Mouse (Mus musculus) kidney, embryonic 14.5 days (tissue): ENCODE measurements around the gene Tbc1d4. TPM values are rescaled to one million over a fixed set of nuclear protein-coding genes. Genes with fewer than 3 reads are reported as not detected.
A peak's percentile ranks its signal among the peaks of the same experiment; 100 is the strongest.

ENCODE experiments used
- ATAC-seq: fragments of 200-750 bp; cut with Nextera tagmentation; 2 replicates; pipeline ENCODE4 v1.8.0; 2017; ENCODE audit warnings: moderate number of reproducible peaks, mild to moderate bottlenecking, moderate TSS enrichment, moderate library complexity; ENCODE audit not compliant: low FRiP score, low TSS enrichment
- H3K27ac ChIP-seq: fragments of 300-500 bp; sonication (generic); 2 replicates; pipeline ENCODE4 v1.5.1; 2014; ENCODE audit warnings: low read depth, mild to moderate bottlenecking, low read length, moderate library complexity, mixed read lengths
- H3K27me3 ChIP-seq: fragments of 300-500 bp; sonication (generic); 2 replicates; pipeline ENCODE4 v1.6.1; 2014; ENCODE audit warnings: mild to moderate bottlenecking, low read length; ENCODE audit not compliant: control insufficient read depth, insufficient read depth
- H3K36me3 ChIP-seq: fragments of 300-500 bp; sonication (generic); 2 replicates; pipeline ENCODE4 v1.6.1; 2014; ENCODE audit warnings: low read length, mixed read lengths; ENCODE audit not compliant: control insufficient read depth, insufficient read depth
- H3K4me1 ChIP-seq: fragments of 300-500 bp; sonication (generic); 2 replicates; pipeline ENCODE4 v1.6.1; 2014; ENCODE audit warnings: low read length, mixed read lengths; ENCODE audit not compliant: control insufficient read depth, insufficient read depth
- H3K4me2 ChIP-seq: fragments of 300-500 bp; sonication (generic); replicated peaks from 2 replicates; pipeline ENCODE4 v1.6.1; 2014; ENCODE audit warnings: low read depth, mild to moderate bottlenecking, low read length
- H3K4me3 ChIP-seq: fragments of 300-500 bp; sonication (generic); 2 replicates; pipeline ENCODE4 v1.5.1; 2014; ENCODE audit warnings: mild to moderate bottlenecking, low read length
- H3K9ac ChIP-seq: fragments of 300-500 bp; sonication (generic); 2 replicates; pipeline ENCODE4 v1.6.1; 2014; ENCODE audit warnings: low read depth, mild to moderate bottlenecking, low read length, moderate library complexity
- H3K9me3 ChIP-seq: fragments of 300-500 bp; sonication (generic); 2 replicates; pipeline ENCODE4 v1.6.1; 2016; ENCODE audit warnings: low read length; ENCODE audit not compliant: control insufficient read depth
- WGBS: fragments of 180-500 bp; shearing (Covaris S2); extraction: QIAGEN DNeasy Blood & Tissue Kit; methylation state at CpG from one replicate; pipeline ENCODE4 v1.1.7; 2014; 5-methylcytosine and 5-hydroxymethylcytosine counted together
- polyA plus RNA-seq: library from polyadenylated mRNA; unstranded; fragments of >200 nt; fragmentation: Nextera tagmentation; extraction: Ambion mirVana; gene quantifications from 2 replicates; pipeline ENCODE4 v1.2.1, GENCODE M21; 2014

Tbc1d4 gene
- polyA plus RNA-seq, 1 experiment from 2014 or later, result 16.8 TPM

DNA sequence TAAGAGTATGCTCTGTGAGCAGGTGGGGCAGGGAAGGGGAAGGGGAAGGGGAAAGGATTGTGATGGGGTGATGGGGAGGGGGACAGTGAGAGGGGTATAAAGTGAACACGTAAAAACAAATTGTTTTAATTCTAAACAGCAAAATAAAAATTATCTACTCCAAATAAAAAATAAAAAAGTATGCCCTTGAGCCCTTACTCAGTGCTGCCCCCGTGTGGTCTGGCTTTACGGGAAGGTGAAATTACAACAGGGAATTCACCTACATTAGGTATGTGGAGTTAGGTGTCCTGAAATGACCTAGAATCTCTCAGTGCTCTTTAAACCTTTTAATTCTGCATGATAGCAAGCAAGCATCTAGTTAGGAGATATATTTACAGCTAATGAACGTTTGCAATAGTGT is 126.7 kb downstream of the Tbc1d4 start:
- Histone ChIP-seq H3K27me3 (no peaks in the 10 kb centered on the region), H3K9ac (no peak overlapping the region), H3K4me2 (no peak overlapping the region), H3K36me3 (no peaks in the 10 kb centered on the region), H3K27ac (no peak overlapping the region), H3K4me3 (no peak overlapping the region), H3K9me3 (no peaks in the 10 kb centered on the region), H3K4me1 (peaks cover 6% of the 10 kb centered on the region; the same call in 1 of the 2 replicates)
- WGBS, result 52% methylated on average over 4 of the region's 4 CpGs
- no peak for ATAC-seq

DNA sequence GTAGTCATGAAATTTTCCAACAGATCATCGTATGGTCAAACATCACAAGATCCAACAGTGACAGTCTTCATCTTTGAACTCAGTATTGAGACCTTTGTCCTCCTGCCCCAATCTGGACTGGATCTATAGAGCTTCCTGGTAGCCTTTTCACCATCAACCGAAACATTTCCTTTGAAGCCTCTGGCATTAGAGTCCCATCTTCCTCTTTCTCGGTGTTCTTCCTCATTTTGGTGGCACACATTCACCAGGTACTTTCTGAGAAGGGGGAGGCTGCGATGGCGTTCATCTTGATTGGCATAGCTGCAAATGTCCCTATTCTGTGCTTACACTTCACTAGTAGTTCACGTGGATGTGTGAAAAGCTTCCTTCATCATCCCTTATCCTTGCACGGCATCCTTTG is 127.8 kb downstream of the Tbc1d4 start:
- ATAC-seq, result no peak
- no peak overlapping the region for H3K4me2 ChIP-seq
- 87% methylated on average over 7 of the region's 7 CpGs for WGBS
- no peaks in the 10 kb centered on the region for H3K9me3 ChIP-seq
- no peak overlapping the region for H3K4me3 ChIP-seq
- H3K36me3 ChIP-seq, result no peaks in the 10 kb centered on the region
- peaks cover 11% of the 10 kb centered on the region; the same call in 1 of the 2 replicates for H3K4me1 ChIP-seq
- H3K27ac ChIP-seq, result no peak overlapping the region
- no peaks in the 10 kb centered on the region for H3K27me3 ChIP-seq
- no peak overlapping the region for H3K9ac ChIP-seq

DNA sequence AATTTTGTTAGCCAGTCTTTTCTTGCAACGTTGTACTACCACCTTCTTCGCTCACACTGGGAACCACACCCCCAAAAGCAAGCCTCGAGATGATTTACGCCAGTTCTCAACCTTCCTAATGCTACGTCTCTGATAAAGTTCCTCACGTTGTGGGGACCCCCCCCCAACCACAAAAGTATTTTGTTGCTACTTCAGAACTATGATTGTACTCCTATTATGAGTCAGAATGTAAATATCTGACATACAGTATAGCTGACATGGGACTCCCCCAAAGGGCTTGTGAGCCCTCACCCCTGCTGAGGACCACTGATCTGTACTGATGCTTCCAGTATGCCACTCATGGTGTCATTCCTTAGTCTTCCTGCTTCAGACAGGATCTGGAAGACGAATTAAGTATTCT is 128.4 kb downstream of the Tbc1d4 start:
- Histone ChIP-seq H3K27ac (no peak overlapping the region), H3K9me3 (no peaks in the 10 kb centered on the region), H3K4me1 (peaks cover 11% of the 10 kb centered on the region; the same call in 1 of the 2 replicates), H3K9ac (no peak overlapping the region), H3K4me3 (no peak overlapping the region), H3K4me2 (no peak overlapping the region), H3K27me3 (no peaks in the 10 kb centered on the region), H3K36me3 (no peaks in the 10 kb centered on the region)
- WGBS, result 82% methylated on average over 7 of the region's 7 CpGs
- no peak for ATAC-seq

DNA sequence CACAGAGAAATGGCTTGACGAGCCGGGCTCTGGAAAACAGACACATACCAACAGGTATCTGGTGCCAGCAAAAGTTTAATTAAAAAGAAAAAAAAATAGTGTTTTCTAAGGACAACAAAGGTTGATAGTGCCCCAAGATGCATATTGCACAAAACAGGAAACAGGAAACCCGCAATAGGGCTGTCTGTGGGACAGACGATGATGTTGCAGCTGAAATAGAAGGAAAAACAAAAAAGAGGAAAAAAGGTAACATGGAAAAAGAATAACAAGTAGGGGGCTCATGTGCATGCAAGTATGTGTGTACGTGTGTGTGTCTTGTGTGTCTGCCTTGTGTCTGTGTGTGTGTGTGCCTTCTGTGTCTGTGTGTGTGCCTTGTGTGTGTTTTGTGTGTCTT is 131.2 kb downstream of the Tbc1d4 start:
- WGBS, result 42% methylated on average over 5 of the region's 5 CpGs
- peaks cover 11% of the 10 kb centered on the region; the same call in 1 of the 2 replicates for H3K4me1 ChIP-seq
- no peak overlapping the region for H3K9ac ChIP-seq
- ATAC-seq, result no peak
- H3K4me2 ChIP-seq, result no peak overlapping the region
- H3K27ac ChIP-seq, result no peak overlapping the region
- no peak overlapping the region for H3K4me3 ChIP-seq
- H3K36me3 ChIP-seq, result no peaks in the 10 kb centered on the region
- no peaks in the 10 kb centered on the region for H3K27me3 ChIP-seq
- H3K9me3 ChIP-seq, result no peaks in the 10 kb centered on the region

DNA sequence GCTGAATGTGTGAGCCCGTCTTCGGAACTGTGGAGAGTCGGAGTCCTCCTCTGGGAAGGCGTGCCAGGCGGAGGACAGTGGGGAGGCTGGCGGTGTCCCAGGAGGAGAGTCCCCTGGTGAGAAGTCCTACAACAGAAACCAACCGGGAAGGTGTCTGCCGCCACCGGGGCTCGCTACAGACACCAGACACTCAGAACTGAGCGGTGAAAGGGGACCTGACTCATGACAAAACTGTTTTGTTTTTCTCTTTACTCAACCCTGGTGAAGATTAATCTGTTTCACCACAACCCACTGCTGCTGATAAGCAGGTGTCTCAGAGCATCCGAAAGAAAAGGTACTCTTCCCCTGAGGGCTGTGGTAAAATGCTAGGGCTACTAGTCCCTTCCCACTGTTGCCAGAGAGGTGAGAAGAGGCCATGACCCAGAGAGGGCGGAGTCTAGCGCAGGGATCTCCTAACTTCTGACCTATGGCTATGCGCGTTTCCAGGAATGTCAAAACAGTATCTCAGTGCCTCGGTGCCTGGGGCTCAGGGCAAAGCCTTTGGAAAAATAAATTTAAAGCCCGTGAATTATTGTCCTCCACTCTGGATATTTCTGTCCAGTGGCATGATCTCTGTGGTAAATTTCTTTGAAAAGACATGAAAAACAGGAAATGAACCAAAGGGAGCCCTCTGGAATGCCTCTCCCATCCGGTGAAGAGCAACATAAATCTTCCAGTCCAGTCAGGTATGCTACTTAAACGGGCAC is 131.7 kb downstream of the Tbc1d4 start:
- 39% methylated on average over 20 of the region's 20 CpGs for WGBS
- peak; percentile 84 for ATAC-seq
- peak overlapping the region; percentile 43; the same call in 1 of the 2 replicates for H3K27ac ChIP-seq
- no peak overlapping the region for H3K4me3 ChIP-seq
- peaks cover 11% of the 10 kb centered on the region; the same call in 1 of the 2 replicates for H3K4me1 ChIP-seq
- H3K9ac ChIP-seq, result no peak overlapping the region
- H3K27me3 ChIP-seq, result no peaks in the 10 kb centered on the region
- H3K9me3 ChIP-seq, result no peaks in the 10 kb centered on the region
- no peaks in the 10 kb centered on the region for H3K36me3 ChIP-seq
- no peak overlapping the region for H3K4me2 ChIP-seq

DNA sequence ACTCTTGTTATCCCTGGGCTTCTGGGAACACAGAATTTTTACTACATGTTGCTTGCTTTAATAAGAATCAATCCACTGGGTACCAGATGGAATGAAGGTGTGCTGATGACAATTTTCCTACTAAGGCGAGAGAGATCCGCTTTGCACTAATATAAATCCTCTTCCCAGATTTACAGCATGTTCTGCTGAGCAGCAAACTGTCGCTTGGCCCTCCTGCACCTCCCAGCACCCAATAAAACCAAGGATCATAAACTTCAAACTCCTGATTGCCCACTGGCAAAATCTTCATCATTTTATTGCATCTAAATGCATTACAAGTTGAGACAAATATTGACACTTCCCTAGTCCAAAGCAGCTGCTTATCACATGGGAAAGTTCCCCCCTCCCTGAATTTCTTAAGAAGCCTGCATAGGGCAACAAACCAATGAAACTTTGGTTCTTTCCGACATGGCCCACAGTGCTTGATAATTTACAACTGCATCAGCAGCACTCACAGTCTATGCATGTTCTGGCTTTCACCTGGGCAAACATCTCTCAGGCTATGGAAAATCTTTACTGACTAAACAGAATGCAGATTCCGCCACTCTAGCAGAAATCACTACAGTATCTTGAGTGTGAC is 139.4 kb downstream of the Tbc1d4 start:
- 40% methylated on average over 5 of the region's 5 CpGs for WGBS
- Histone ChIP-seq H3K27ac (no peak overlapping the region), H3K9ac (no peak overlapping the region), H3K4me2 (no peak overlapping the region), H3K27me3 (no peaks in the 10 kb centered on the region), H3K4me1 (no peaks in the 10 kb centered on the region), H3K4me3 (no peak overlapping the region), H3K9me3 (no peaks in the 10 kb centered on the region), H3K36me3 (no peaks in the 10 kb centered on the region)
- ATAC-seq, result no peak

DNA sequence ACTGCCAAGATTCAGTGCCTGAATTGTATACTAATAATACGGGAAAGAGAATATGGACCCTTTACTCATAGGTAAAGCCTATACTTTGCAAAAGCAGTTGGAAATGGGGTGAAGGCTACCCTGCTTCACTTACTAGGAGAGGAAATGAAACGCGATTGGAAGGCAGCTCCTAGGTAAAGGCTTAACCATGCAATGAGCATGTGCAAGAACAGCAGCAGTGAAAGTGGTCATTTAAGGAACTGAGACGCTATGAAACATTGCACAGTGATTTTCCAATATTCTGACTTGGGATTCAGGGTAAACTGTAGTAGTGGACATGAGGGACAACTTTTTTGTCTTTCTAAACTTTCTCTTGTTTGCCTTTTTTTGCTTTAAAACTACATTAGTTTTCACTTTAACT is 140.8 kb downstream of the Tbc1d4 start:
- Histone ChIP-seq H3K27ac (no peak overlapping the region), H3K4me1 (no peaks in the 10 kb centered on the region), H3K27me3 (no peaks in the 10 kb centered on the region), H3K4me2 (no peak overlapping the region), H3K9me3 (no peaks in the 10 kb centered on the region), H3K4me3 (no peak overlapping the region), H3K36me3 (no peaks in the 10 kb centered on the region), H3K9ac (no peak overlapping the region)
- ATAC-seq, result no peak
- 93% methylated on average over 4 of the region's 4 CpGs for WGBS

DNA sequence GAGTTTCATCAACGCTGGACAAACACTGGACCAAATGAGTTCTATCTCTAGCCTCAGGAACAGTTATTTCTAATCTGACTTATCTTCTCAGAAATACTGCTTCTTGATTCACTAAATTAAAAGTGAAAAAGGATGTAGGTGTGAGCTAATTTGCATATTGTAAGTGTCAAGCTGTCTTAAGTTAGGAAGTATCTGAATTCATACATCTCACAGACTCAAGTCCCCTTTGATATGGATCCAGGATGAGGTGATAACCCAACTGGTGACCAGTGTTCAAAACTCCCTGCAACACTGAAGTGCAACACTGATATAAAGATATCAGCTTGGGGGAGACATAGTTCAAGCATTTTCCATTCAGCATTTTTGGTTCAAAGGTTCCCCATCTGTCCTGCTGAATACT is 141.5 kb downstream of the Tbc1d4 start:
- Histone ChIP-seq H3K4me3 (no peak overlapping the region), H3K4me2 (no peak overlapping the region), H3K36me3 (no peaks in the 10 kb centered on the region), H3K27me3 (no peaks in the 10 kb centered on the region), H3K4me1 (no peaks in the 10 kb centered on the region), H3K27ac (no peak overlapping the region), H3K9ac (no peak overlapping the region), H3K9me3 (no peaks in the 10 kb centered on the region)
- no peak for ATAC-seq
- 93% methylated on average over 1 of the region's 1 CpGs for WGBS

DNA sequence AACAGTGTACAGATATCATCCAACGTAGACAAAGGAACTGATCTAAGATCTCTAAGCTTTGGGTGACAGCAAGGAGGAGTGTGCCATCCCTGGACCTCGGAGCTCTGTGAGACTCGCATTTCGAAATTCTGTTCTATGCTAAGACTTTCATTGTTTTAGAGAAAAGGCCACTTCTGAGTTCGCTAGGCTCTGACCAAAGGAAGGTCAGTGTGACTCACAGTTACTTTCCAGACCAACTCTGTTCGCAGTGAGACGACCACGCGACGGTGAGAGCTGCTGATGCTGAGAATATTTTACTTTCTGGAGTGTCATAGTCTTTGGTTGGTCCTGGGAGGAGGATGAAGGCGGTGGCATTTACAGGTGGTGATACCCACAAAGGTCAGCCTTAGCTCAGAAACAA is 142.5 kb downstream of the Tbc1d4 start:
- 89% methylated on average over 11 of the region's 11 CpGs for WGBS
- H3K4me2 ChIP-seq, result no peak overlapping the region
- H3K4me1 ChIP-seq, result no peaks in the 10 kb centered on the region
- no peaks in the 10 kb centered on the region for H3K36me3 ChIP-seq
- no peaks in the 10 kb centered on the region for H3K9me3 ChIP-seq
- no peak overlapping the region for H3K4me3 ChIP-seq
- no peak overlapping the region for H3K9ac ChIP-seq
- ATAC-seq, result no peak
- H3K27ac ChIP-seq, result no peak overlapping the region
- no peaks in the 10 kb centered on the region for H3K27me3 ChIP-seq
